Mouse (Mus musculus): ENCODE results near the gene Fahd1.

DNA sequence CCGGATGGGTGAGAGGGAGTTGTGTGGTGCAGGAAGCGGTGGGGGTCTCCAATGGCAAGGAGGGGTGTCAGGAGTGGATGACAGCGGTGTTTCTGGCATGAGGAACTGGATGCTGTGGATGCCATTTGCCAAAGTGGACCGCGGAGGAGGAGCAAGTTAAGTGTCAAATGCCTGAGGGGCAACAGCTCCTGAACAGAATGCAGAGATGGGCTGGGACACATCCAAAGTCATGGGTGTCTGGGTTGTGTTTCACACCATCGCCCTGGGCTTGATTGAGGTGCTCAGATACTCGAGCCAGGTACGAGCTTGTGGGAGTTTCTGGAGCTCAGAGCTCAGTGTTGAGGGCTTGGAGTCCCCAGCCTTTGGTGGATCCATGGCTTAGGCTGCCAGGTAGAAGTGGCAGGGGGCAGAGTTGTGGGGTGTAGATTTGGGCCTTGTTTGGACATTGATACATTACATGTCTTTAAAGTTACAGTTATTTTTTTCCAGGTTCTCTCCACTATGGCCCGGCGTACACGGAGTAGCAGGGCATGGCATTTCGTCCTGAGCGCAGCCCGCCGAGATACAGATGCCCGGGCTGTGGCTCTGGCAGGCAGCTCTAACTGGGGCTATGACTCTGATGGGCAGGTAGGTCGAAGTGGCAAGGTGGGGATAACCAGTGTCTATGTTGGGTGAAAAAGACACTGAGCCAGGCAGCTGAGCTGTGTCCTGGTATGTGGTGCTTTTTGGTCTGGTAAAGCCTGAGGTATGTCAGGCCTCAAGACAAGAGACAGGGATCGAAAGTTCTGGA lies 37.3 kb upstream of the Fahd1 start:
- TF ChIP-seq CTCF (conservative IDR thresholded peaks at IDR 0.05; ENCODE audit: insufficient read depth, insufficient read length, low read depth, low read length), result no peak
- no peak for TF ChIP-seq POLR2A (IDR thresholded peaks at IDR 0.05; ENCODE audit: low read depth, low read length)

Measured in kidney, adult 2 months (tissue).